Mouse (Mus musculus) right cerebral cortex, adult 2 months (tissue): ENCODE data around the gene Tshz2.
A peak's percentile ranks its signal among the peaks of the same experiment; 100 is the strongest.

ENCODE experiments used
- DNase-seq, 2 experiments: peaks; one replicate each; pipeline ENCODE4 v3.0.0; 2021 to 2022; ENCODE audit warnings: low spot score in 2 of 2

Gene Tshz2

GRCm38 (mm10) chr2:170043290-170043689, 410.5 kb downstream of the Tshz2 start:
- DNase-seq = no peak

GRCm38 (mm10) chr2:170045896-170046295, 413.1 kb downstream of the Tshz2 start:
- no peak for DNase-seq

GRCm38 (mm10) chr2:170046371-170047145, 413.7 kb downstream of the Tshz2 start:
- no peak for DNase-seq

GRCm38 (mm10) chr2:170048831-170049230, 416.0 kb downstream of the Tshz2 start:
- no peak for DNase-seq

- no peak for DNase-seq
Measured at GRCm38 (mm10) chr2:170050651-170051050, 417.8 kb downstream of the Tshz2 start.

- no peak for DNase-seq
Measured at GRCm38 (mm10) chr2:170051441-170051840, 418.6 kb downstream of the Tshz2 start.

- DNase-seq = no peak
Measured at GRCm38 (mm10) chr2:170054943-170055342, 422.1 kb downstream of the Tshz2 start.

GRCm38 (mm10) chr2:170055413-170055812, 422.6 kb downstream of the Tshz2 start:
- DNase-seq = peak in 1 of 2 experiments; percentile 17

- no peak for DNase-seq
Measured at GRCm38 (mm10) chr2:170058774-170059173, 426.0 kb downstream of the Tshz2 start.

GRCm38 (mm10) chr2:170060066-170060465, 427.3 kb downstream of the Tshz2 start:
- DNase-seq = no peak

- DNase-seq = no peak
Measured at GRCm38 (mm10) chr2:170062378-170062777, 429.6 kb downstream of the Tshz2 start.

- DNase-seq = no peak
Measured at GRCm38 (mm10) chr2:170069976-170070375, 437.2 kb downstream of the Tshz2 start.

GRCm38 (mm10) chr2:170070641-170071241, 437.9 kb downstream of the Tshz2 start:
- no peak for DNase-seq

GRCm38 (mm10) chr2:170076941-170077490, 444.2 kb downstream of the Tshz2 start:
- no peak for DNase-seq

- DNase-seq = no peak
Measured at GRCm38 (mm10) chr2:170078041-170078440, 445.2 kb downstream of the Tshz2 start.

- peak; percentile 12 to 14 for DNase-seq
Measured at GRCm38 (mm10) chr2:170078442-170079017, 445.7 kb downstream of the Tshz2 start.

- no peak for DNase-seq
Measured at GRCm38 (mm10) chr2:170091563-170092443, 459.0 kb downstream of the Tshz2 start.

GRCm38 (mm10) chr2:170094220-170094619, 461.4 kb downstream of the Tshz2 start:
- no peak for DNase-seq

GRCm38 (mm10) chr2:170094871-170095270, 462.1 kb downstream of the Tshz2 start:
- DNase-seq = no peak

GRCm38 (mm10) chr2:170101132-170101531, 468.3 kb downstream of the Tshz2 start:
- peak; percentile 89 to 98 for DNase-seq

- no peak for DNase-seq
Measured at GRCm38 (mm10) chr2:170101932-170102331, 469.1 kb downstream of the Tshz2 start.

- no peak for DNase-seq
Measured at GRCm38 (mm10) chr2:170103341-170103740, 470.5 kb downstream of the Tshz2 start.
